Mouse (Mus musculus) liver, adult 2 months (tissue): ENCODE measurements at regions not wholly inside any gene's neighbourhood (a gene's known extent, or its start where the extent isn't known, plus 50 kb on each side); places are given as distances from the start of the nearest gene placed in this dataset.

Source experiments
- DNase-seq: peaks from one replicate; pipeline ENCODE4 v3.0.0-alpha.2; 2011; ENCODE audit warnings: low read depth, low spot score; ENCODE audit errors: extremely low read depth
- H3K27ac ChIP-seq: fragments of 200-500 bp; replicated peaks from 2 replicates; pipeline ENCODE4 v1.5.1; 2012; ENCODE audit warnings: low read depth, mild to moderate bottlenecking, control low read depth, inconsistent platforms, low read length; ENCODE audit not compliant: insufficient read depth
- H3K27me3 ChIP-seq: fragments of 200-500 bp; 2 replicates; pipeline ENCODE4 v1.6.1; 2012; ENCODE audit warnings: mild to moderate bottlenecking, moderate library complexity, low read length, inconsistent platforms; ENCODE audit not compliant: control insufficient read depth, insufficient read depth
- H3K36me3 ChIP-seq: fragments of 200-500 bp; 2 replicates; pipeline ENCODE4 v1.6.1; 2012; ENCODE audit warnings: low read length, inconsistent platforms; ENCODE audit not compliant: control insufficient read depth, insufficient read depth
- H3K4me1 ChIP-seq: fragments of 200-500 bp; 2 replicates; pipeline ENCODE4 v1.6.1; 2011; ENCODE audit warnings: low read length; ENCODE audit not compliant: control insufficient read depth, insufficient read depth
- H3K4me3 ChIP-seq: fragments of 200-500 bp; 2 replicates; pipeline ENCODE4 v1.5.1; 2011; ENCODE audit warnings: low read depth, mild to moderate bottlenecking, control low read depth, low read length, moderate library complexity; ENCODE audit not compliant: insufficient read depth
- H3K79me2 ChIP-seq: fragments of 200-500 bp; 2 replicates; pipeline ENCODE4 v1.6.1; 2012; ENCODE audit warnings: inconsistent platforms, mild to moderate bottlenecking, low read length, moderate library complexity; ENCODE audit not compliant: control insufficient read depth, insufficient read depth
- H3K9ac ChIP-seq: fragments of 200-500 bp; 2 replicates; pipeline ENCODE4 v1.6.1; 2012; ENCODE audit warnings: low read depth, mild to moderate bottlenecking, control low read depth, inconsistent platforms, low read length
- CTCF ChIP-seq: fragments of 200-500 bp; IDR thresholded peaks from 2 replicates; pipeline ENCODE4 v1.5.1; 2011; ENCODE audit warnings: low read depth, low read length, control low read depth
- POLR2A ChIP-seq: fragments of 200-500 bp; IDR thresholded peaks from 2 replicates; pipeline ENCODE4 v1.6.1; 2011; ENCODE audit warnings: low read length, control low read depth; ENCODE audit not compliant: insufficient read depth; ENCODE audit errors: extremely low read depth
- WGBS: fragments of 180-500 bp; shearing (Covaris S2); methylation state at CpG from one replicate; pipeline ENCODE4 v1.1.7; 2018; 5-methylcytosine and 5-hydroxymethylcytosine counted together

GRCm38 (mm10) chr3:17800810-17801209 lies 147.4 kb upstream of the Cypt12 start:
- no peaks in the 10 kb centered on the region for H3K4me1 ChIP-seq
- no peaks in the 10 kb centered on the region for H3K36me3 ChIP-seq
- TF ChIP-seq CTCF (no peak), POLR2A (no peak)
- H3K79me2 ChIP-seq = no peaks in the 10 kb centered on the region
- no peak overlapping the region for H3K9ac ChIP-seq
- 57% methylated on average over 2 of the region's 2 CpGs for WGBS
- no peak overlapping the region for H3K27ac ChIP-seq
- no peak overlapping the region for H3K4me3 ChIP-seq
- DNase-seq = no peak
- H3K27me3 ChIP-seq = no peaks in the 10 kb centered on the region; the same call in 1 of the 2 replicates

- Histone ChIP-seq H3K36me3 (no peaks in the 10 kb centered on the region), H3K9ac (no peak overlapping the region), H3K4me3 (no peak overlapping the region), H3K27me3 (no peaks in the 10 kb centered on the region; the same call in 1 of the 2 replicates), H3K4me1 (no peaks in the 10 kb centered on the region), H3K27ac (no peak overlapping the region), H3K79me2 (no peaks in the 10 kb centered on the region)
- 66% methylated on average over 5 of the region's 5 CpGs for WGBS
- TF ChIP-seq CTCF (no peak), POLR2A (no peak)
- DNase-seq = no peak
Observed at GRCm38 (mm10) chr3:17801479-17801878, 146.7 kb upstream of the Cypt12 start.

GRCm38 (mm10) chr3:17805185-17805584 lies 143.0 kb upstream of the Cypt12 start:
- Histone ChIP-seq H3K79me2 (no peaks in the 10 kb centered on the region), H3K4me3 (no peak overlapping the region), H3K36me3 (no peaks in the 10 kb centered on the region), H3K27me3 (no peaks in the 10 kb centered on the region), H3K9ac (no peak overlapping the region), H3K4me1 (no peaks in the 10 kb centered on the region), H3K27ac (no peak overlapping the region)
- no peak for DNase-seq
- no peak for TF ChIP-seq POLR2A
- TF ChIP-seq CTCF = no peak
- WGBS = 61% methylated on average over 1 of the region's 1 CpGs

- Histone ChIP-seq H3K4me1 (no peaks in the 10 kb centered on the region), H3K79me2 (no peaks in the 10 kb centered on the region), H3K27ac (no peak overlapping the region), H3K4me3 (no peak overlapping the region), H3K36me3 (no peaks in the 10 kb centered on the region), H3K9ac (no peak overlapping the region), H3K27me3 (no peaks in the 10 kb centered on the region)
- WGBS = 45% methylated on average over 6 of the region's 6 CpGs
- no peak for TF ChIP-seq POLR2A
- TF ChIP-seq CTCF = no peak
- DNase-seq = no peak
Observed at GRCm38 (mm10) chr3:17811290-17811689, 136.9 kb upstream of the Cypt12 start.

- H3K9ac ChIP-seq = no peak overlapping the region
- DNase-seq = no peak
- no peak overlapping the region for H3K4me3 ChIP-seq
- no peaks in the 10 kb centered on the region for H3K36me3 ChIP-seq
- no peak overlapping the region for H3K27ac ChIP-seq
- WGBS = 44% methylated on average over 3 of the region's 3 CpGs
- TF ChIP-seq CTCF (no peak), POLR2A (no peak)
- H3K4me1 ChIP-seq = no peaks in the 10 kb centered on the region
- H3K27me3 ChIP-seq = no peaks in the 10 kb centered on the region
- H3K79me2 ChIP-seq = no peaks in the 10 kb centered on the region
Observed at GRCm38 (mm10) chr3:17824201-17824600, 124.0 kb upstream of the Cypt12 start.

- no peaks in the 10 kb centered on the region for H3K79me2 ChIP-seq
- H3K9ac ChIP-seq = no peak overlapping the region
- no peaks in the 10 kb centered on the region for H3K4me1 ChIP-seq
- no peak for TF ChIP-seq POLR2A
- TF ChIP-seq CTCF = peak; percentile 37
- H3K36me3 ChIP-seq = no peaks in the 10 kb centered on the region
- H3K27me3 ChIP-seq = no peaks in the 10 kb centered on the region
- WGBS = 51% methylated on average over 4 of the region's 4 CpGs
- H3K27ac ChIP-seq = no peak overlapping the region
- peak; percentile 14 for DNase-seq
- no peak overlapping the region for H3K4me3 ChIP-seq
Observed at GRCm38 (mm10) chr3:17824662-17825061, 123.5 kb upstream of the Cypt12 start.
